Mouse (Mus musculus): ENCODE data around the gene Mff. TPM values are rescaled to one million over a fixed set of nuclear protein-coding genes. Genes with fewer than 3 reads are reported as not detected.
A peak's percentile ranks its signal among the peaks of the same experiment; 100 is the strongest.

Mff gene
- 150 and 176 TPM in 2 replicates for polyA plus RNA-seq (2012; rRNA removed)
- polyA plus RNA-seq (2014; fragmentation: Nextera tagmentation; extraction: Ambion mirVana), result 223 and 224 TPM in 2 replicates

GRCm38 (mm10) chr1:82724339-82725025 lies at the start of gene Mff:
Gene Mff (plus strand): TSS chr1:82724890.
- Histone ChIP-seq H3K9me3 (ENCODE audit: control insufficient read depth, low read length) (no peaks in the 10 kb centered on the region), H3K4me3 (replicated peaks; ENCODE audit: low read length) (peak within 1 kb of the TSS; percentile 76), H3K36me3 (ENCODE audit: control insufficient read depth, insufficient read depth, low read length) (peaks cover 17% of the 10 kb centered on the region), H3K4me1 (ENCODE audit: control insufficient read depth, insufficient read depth, low read length) (peaks cover 11% of the 10 kb centered on the region), H3K27me3 (ENCODE audit: control insufficient read depth, insufficient read depth, low read length) (no peaks in the 10 kb centered on the region), H3K4me2 (replicated peaks; ENCODE audit: low read depth, low read length, severe bottlenecking) (peak within 1 kb of the TSS; percentile 71), H3K27ac (replicated peaks; ENCODE audit: low read depth, low read length) (peak within 1 kb of the TSS; percentile 71), H3K9ac (ENCODE audit: low read depth, low read length, severe bottlenecking) (peak within 1 kb of the TSS; percentile 95)
- DNase-seq (ENCODE audit: low spot score) (peak; percentile 96), ATAC-seq (ENCODE audit: low FRiP score, low read depth) (peak; percentile 99)
- peak; percentile 85; the same call in 1 of the 2 replicates for TF ChIP-seq POLR2A (IDR thresholded peaks at IDR 0.05; ENCODE audit: borderline replicate concordance, extremely low read depth, insufficient read depth, insufficient read length)
- 10% methylated on average over 38 of the region's 38 CpGs for WGBS

GRCm38 (mm10) chr1:82686328-82686727 lies 38.4 kb upstream of the Mff start:
- ATAC-seq (ENCODE audit: low FRiP score, low read depth), result no peak
- no peak for TF ChIP-seq POLR2A (IDR thresholded peaks at IDR 0.05; ENCODE audit: borderline replicate concordance, extremely low read depth, insufficient read depth, insufficient read length)
- H3K36me3 ChIP-seq (ENCODE audit: control insufficient read depth, insufficient read depth, low read length), result no peaks in the 10 kb centered on the region
- no peaks in the 10 kb centered on the region for H3K9me3 ChIP-seq (ENCODE audit: control insufficient read depth, low read length)
- no peak overlapping the region for H3K9ac ChIP-seq (ENCODE audit: low read depth, low read length, severe bottlenecking)
- no peak overlapping the region for H3K27ac ChIP-seq (replicated peaks; ENCODE audit: low read depth, low read length)
- no peak for DNase-seq (ENCODE audit: low spot score)
- H3K4me2 ChIP-seq (replicated peaks; ENCODE audit: low read depth, low read length, severe bottlenecking), result no peak overlapping the region
- H3K4me3 ChIP-seq (replicated peaks; ENCODE audit: low read length), result no peak overlapping the region
- WGBS, result 74% methylated on average over 5 of the region's 5 CpGs
- H3K4me1 ChIP-seq (ENCODE audit: control insufficient read depth, insufficient read depth, low read length), result no peaks in the 10 kb centered on the region
- H3K27me3 ChIP-seq (ENCODE audit: control insufficient read depth, insufficient read depth, low read length), result no peaks in the 10 kb centered on the region

GRCm38 (mm10) chr1:82686866-82687265 lies 37.8 kb upstream of the Mff start:
- Histone ChIP-seq H3K9me3 (ENCODE audit: control insufficient read depth, low read length) (no peaks in the 10 kb centered on the region), H3K4me1 (ENCODE audit: control insufficient read depth, insufficient read depth, low read length) (no peaks in the 10 kb centered on the region), H3K9ac (ENCODE audit: low read depth, low read length, severe bottlenecking) (no peak overlapping the region), H3K27me3 (ENCODE audit: control insufficient read depth, insufficient read depth, low read length) (no peaks in the 10 kb centered on the region), H3K27ac (replicated peaks; ENCODE audit: low read depth, low read length) (no peak overlapping the region), H3K4me2 (replicated peaks; ENCODE audit: low read depth, low read length, severe bottlenecking) (no peak overlapping the region), H3K36me3 (ENCODE audit: control insufficient read depth, insufficient read depth, low read length) (no peaks in the 10 kb centered on the region), H3K4me3 (replicated peaks; ENCODE audit: low read length) (no peak overlapping the region)
- no peak for TF ChIP-seq POLR2A (IDR thresholded peaks at IDR 0.05; ENCODE audit: borderline replicate concordance, extremely low read depth, insufficient read depth, insufficient read length)
- DNase-seq (ENCODE audit: low spot score) (no peak), ATAC-seq (ENCODE audit: low FRiP score, low read depth) (no peak)
- WGBS, result 80% methylated on average over 2 of the region's 2 CpGs

GRCm38 (mm10) chr1:82687931-82688330 lies 36.8 kb upstream of the Mff start:
- Histone ChIP-seq H3K36me3 (ENCODE audit: control insufficient read depth, insufficient read depth, low read length) (no peaks in the 10 kb centered on the region), H3K4me3 (replicated peaks; ENCODE audit: low read length) (no peak overlapping the region), H3K9me3 (ENCODE audit: control insufficient read depth, low read length) (no peaks in the 10 kb centered on the region), H3K4me1 (ENCODE audit: control insufficient read depth, insufficient read depth, low read length) (no peaks in the 10 kb centered on the region), H3K9ac (ENCODE audit: low read depth, low read length, severe bottlenecking) (no peak overlapping the region), H3K27ac (replicated peaks; ENCODE audit: low read depth, low read length) (no peak overlapping the region), H3K27me3 (ENCODE audit: control insufficient read depth, insufficient read depth, low read length) (no peaks in the 10 kb centered on the region), H3K4me2 (replicated peaks; ENCODE audit: low read depth, low read length, severe bottlenecking) (no peak overlapping the region)
- 89% methylated on average over 6 of the region's 6 CpGs for WGBS
- ATAC-seq (ENCODE audit: low FRiP score, low read depth) (no peak), DNase-seq (ENCODE audit: low spot score) (no peak)
- TF ChIP-seq POLR2A (IDR thresholded peaks at IDR 0.05; ENCODE audit: borderline replicate concordance, extremely low read depth, insufficient read depth, insufficient read length), result no peak

GRCm38 (mm10) chr1:82695915-82696314 lies 28.8 kb upstream of the Mff start:
- H3K4me1 ChIP-seq (ENCODE audit: control insufficient read depth, insufficient read depth, low read length), result no peaks in the 10 kb centered on the region
- H3K4me2 ChIP-seq (replicated peaks; ENCODE audit: low read depth, low read length, severe bottlenecking), result no peak overlapping the region
- H3K36me3 ChIP-seq (ENCODE audit: control insufficient read depth, insufficient read depth, low read length), result no peaks in the 10 kb centered on the region
- no peak for ATAC-seq (ENCODE audit: low FRiP score, low read depth)
- H3K9me3 ChIP-seq (ENCODE audit: control insufficient read depth, low read length), result no peaks in the 10 kb centered on the region
- 48% methylated on average over 3 of the region's 3 CpGs for WGBS
- no peak for DNase-seq (ENCODE audit: low spot score)
- no peak overlapping the region for H3K9ac ChIP-seq (ENCODE audit: low read depth, low read length, severe bottlenecking)
- no peak overlapping the region for H3K27ac ChIP-seq (replicated peaks; ENCODE audit: low read depth, low read length)
- TF ChIP-seq POLR2A (IDR thresholded peaks at IDR 0.05; ENCODE audit: borderline replicate concordance, extremely low read depth, insufficient read depth, insufficient read length), result no peak
- H3K4me3 ChIP-seq (replicated peaks; ENCODE audit: low read length), result no peak overlapping the region
- H3K27me3 ChIP-seq (ENCODE audit: control insufficient read depth, insufficient read depth, low read length), result no peaks in the 10 kb centered on the region

Measured in limb, embryonic 14.5 days (tissue).